Mouse (Mus musculus) hindbrain, embryonic 11.5 days (tissue): ENCODE data around the gene Klc4. TPM values are rescaled to one million over a fixed set of nuclear protein-coding genes. Genes with fewer than 3 reads are reported as not detected.

Experiments
- ATAC-seq: fragments of 200-750 bp; cut with Nextera tagmentation; 2 replicates; pipeline ENCODE4 v1.8.0; 2017; ENCODE audit warnings: mild to moderate bottlenecking, moderate TSS enrichment, moderate library complexity; ENCODE audit not compliant: low FRiP score
- DNase-seq: peaks from one replicate; pipeline ENCODE4 v3.0.0-alpha.2; 2015; ENCODE audit warnings: low spot score
- H3K27ac ChIP-seq: fragments of 300-500 bp; sonication (generic); 2 replicates; pipeline ENCODE4 v1.5.1; 2014; ENCODE audit warnings: mild to moderate bottlenecking, low read depth, low read length
- H3K27me3 ChIP-seq: fragments of 300-500 bp; sonication (generic); 2 replicates; pipeline ENCODE4 v1.6.1; 2014; ENCODE audit warnings: mild to moderate bottlenecking, low read length, moderate library complexity, mixed read lengths; ENCODE audit not compliant: control insufficient read depth, insufficient read depth
- H3K36me3 ChIP-seq: fragments of 300-500 bp; sonication (generic); 2 replicates; pipeline ENCODE4 v1.6.1; 2014; ENCODE audit warnings: mild to moderate bottlenecking, low read length, moderate library complexity, mixed read lengths; ENCODE audit not compliant: control insufficient read depth, insufficient read depth
- H3K4me1 ChIP-seq: fragments of 300-500 bp; sonication (generic); replicated peaks from 2 replicates; pipeline ENCODE4 v1.6.1; 2014; ENCODE audit warnings: low read length, mixed read lengths; ENCODE audit not compliant: control insufficient read depth, insufficient read depth
- H3K4me2 ChIP-seq: fragments of 300-500 bp; sonication (generic); replicated peaks from 2 replicates; pipeline ENCODE4 v1.6.1; 2014; ENCODE audit warnings: mild to moderate bottlenecking, low read depth, low read length
- H3K4me3 ChIP-seq: fragments of 300-500 bp; sonication (generic); 2 replicates; pipeline ENCODE4 v1.5.1; 2014; ENCODE audit warnings: low read depth, low read length
- H3K9ac ChIP-seq: fragments of 300-500 bp; sonication (generic); 2 replicates; pipeline ENCODE4 v1.6.1; 2014; ENCODE audit warnings: low read depth, low read length
- H3K9me3 ChIP-seq: fragments of 300-500 bp; sonication (generic); 2 replicates; pipeline ENCODE4 v1.6.1; 2016; ENCODE audit warnings: low read length; ENCODE audit not compliant: control insufficient read depth
- WGBS: fragments of 180-500 bp; shearing (Covaris S2); extraction: QIAGEN DNeasy Blood & Tissue Kit; methylation state at CpG from one replicate; pipeline ENCODE4 v1.1.7; 2014; 5-methylcytosine and 5-hydroxymethylcytosine counted together
- polyA plus RNA-seq: library from polyadenylated mRNA; unstranded; fragments of >200 nt; fragmentation: Nextera tagmentation; extraction: Ambion mirVana; gene quantifications from 2 replicates; pipeline ENCODE4 v1.2.1, GENCODE M21; 2014

Klc4 gene
- polyA plus RNA-seq, 1 experiment from 2014 or later = 22.7 TPM

- Histone ChIP-seq H3K27ac (peak overlapping the region; percentile 86), H3K4me1 (peaks cover 9% of the 10 kb centered on the region; the same call in 1 of the 2 replicates), H3K4me3 (peak overlapping the region; percentile 89), H3K9ac (peak overlapping the region; percentile 67), H3K36me3 (peaks cover 13% of the 10 kb centered on the region), H3K27me3 (no peaks in the 10 kb centered on the region), H3K9me3 (no peaks in the 10 kb centered on the region), H3K4me2 (peak overlapping the region; percentile 59)
- ATAC-seq = no peak; the same call in none of the 2 replicates
- under 1% methylated on average over 34 of the region's 34 CpGs for WGBS
- peak; percentile 71 for DNase-seq
Observed at GRCm38 (mm10) chr17:46679843-46680759, 34.3 kb upstream of the Klc4 start.

GRCm38 (mm10) chr17:46678911-46679310 is 33.1 kb upstream of the Klc4 start:
- ATAC-seq (no peak), DNase-seq (no peak)
- no peak overlapping the region; the same call in 1 of the 2 replicates for H3K9ac ChIP-seq
- H3K4me2 ChIP-seq = peak overlapping the region; percentile 59; the same call in 1 of the 2 replicates
- H3K4me3 ChIP-seq = no peak overlapping the region
- H3K27ac ChIP-seq = no peak overlapping the region
- H3K36me3 ChIP-seq = peaks cover 8% of the 10 kb centered on the region
- H3K9me3 ChIP-seq = no peaks in the 10 kb centered on the region
- WGBS = 68% methylated on average over 9 of the region's 9 CpGs
- no peaks in the 10 kb centered on the region for H3K27me3 ChIP-seq
- H3K4me1 ChIP-seq = peaks cover 9% of the 10 kb centered on the region; the same call in 1 of the 2 replicates

- Histone ChIP-seq H3K36me3 (peaks cover 3% of the 10 kb centered on the region), H3K9me3 (no peaks in the 10 kb centered on the region), H3K27ac (no peak within 1 kb of the TSS), H3K27me3 (no peaks in the 10 kb centered on the region), H3K4me1 (peaks cover 9% of the 10 kb centered on the region; the same call in 1 of the 2 replicates), H3K9ac (peak within 1 kb of the TSS; percentile 67; the same call in 1 of the 2 replicates), H3K4me2 (peak within 1 kb of the TSS; percentile 59), H3K4me3 (peak within 1 kb of the TSS; percentile 89)
- ATAC-seq (no peak), DNase-seq (no peak)
- WGBS = 94% methylated on average over 8 of the region's 9 CpGs
Observed at GRCm38 (mm10) chr17:46678416-46678815, 32.6 kb upstream of the Klc4 start, which contains the start of gene Mea1. Gene Mea1, plus strand, starts transcription at chr17:46678793.

GRCm38 (mm10) chr17:46674530-46675283 is 28.9 kb upstream of the Klc4 start:
- Histone ChIP-seq H3K27ac (no peak overlapping the region), H3K27me3 (no peaks in the 10 kb centered on the region), H3K4me3 (peak overlapping the region; percentile 57), H3K36me3 (peaks cover 4% of the 10 kb centered on the region), H3K9me3 (no peaks in the 10 kb centered on the region), H3K9ac (peak overlapping the region; percentile 38; the same call in 1 of the 2 replicates), H3K4me1 (peaks cover 4% of the 10 kb centered on the region; the same call in 1 of the 2 replicates), H3K4me2 (peak overlapping the region; percentile 56)
- peak; percentile 14 for DNase-seq
- WGBS = 22% methylated on average over 15 of the region's 15 CpGs
- peak; percentile 65 for ATAC-seq

GRCm38 (mm10) chr17:46673850-46674529 is 28.2 kb upstream of the Klc4 start, which contains the start of gene Rrp36:
Gene Rrp36, minus strand, starts transcription at chr17:46674352.
- Histone ChIP-seq H3K4me1 (peaks cover 2% of the 10 kb centered on the region; the same call in 1 of the 2 replicates), H3K27me3 (no peaks in the 10 kb centered on the region), H3K9ac (peak within 1 kb of the TSS; percentile 59), H3K36me3 (peaks cover 6% of the 10 kb centered on the region), H3K9me3 (no peaks in the 10 kb centered on the region), H3K27ac (no peak within 1 kb of the TSS), H3K4me3 (peak within 1 kb of the TSS; percentile 57), H3K4me2 (peak within 1 kb of the TSS; percentile 56)
- 1% methylated on average over 42 of the region's 43 CpGs for WGBS
- DNase-seq (peak; percentile 91), ATAC-seq (peak; percentile 91)

- H3K36me3 ChIP-seq = peaks cover 11% of the 10 kb centered on the region; the same call in 1 of the 2 replicates
- H3K4me2 ChIP-seq = no peak overlapping the region
- ATAC-seq = no peak
Observed at GRCm38 (mm10) chr17:46669911-46670310, 24.1 kb upstream of the Klc4 start.

GRCm38 (mm10) chr17:46667712-46668111 is 21.9 kb upstream of the Klc4 start:
- ATAC-seq (no peak), DNase-seq (no peak)
- peaks cover 13% of the 10 kb centered on the region; the same call in 1 of the 2 replicates for H3K36me3 ChIP-seq
- H3K4me2 ChIP-seq = no peak overlapping the region
- no peaks in the 10 kb centered on the region for H3K4me1 ChIP-seq
- H3K9me3 ChIP-seq = no peaks in the 10 kb centered on the region
- no peaks in the 10 kb centered on the region for H3K27me3 ChIP-seq
- H3K27ac ChIP-seq = no peak overlapping the region
- WGBS = 94% methylated on average over 16 of the region's 16 CpGs
- no peak overlapping the region for H3K4me3 ChIP-seq
- H3K9ac ChIP-seq = no peak overlapping the region

More at GRCm38 (mm10) chr17:46669911-46670310, 24.1 kb upstream of the Klc4 start:
- Histone ChIP-seq H3K4me3 (no peak overlapping the region), H3K9ac (no peak overlapping the region), H3K27ac (no peak overlapping the region), H3K9me3 (no peaks in the 10 kb centered on the region), H3K4me1 (no peaks in the 10 kb centered on the region; the same call in 1 of the 2 replicates), H3K27me3 (no peaks in the 10 kb centered on the region)
- no peak for DNase-seq
- WGBS = 95% methylated on average over 10 of the region's 10 CpGs

GRCm38 (mm10) chr17:46662730-46663129 is 16.9 kb upstream of the Klc4 start:
- WGBS = 95% methylated on average over 5 of the region's 5 CpGs
- ATAC-seq (no peak), DNase-seq (no peak)
- no peaks in the 10 kb centered on the region for H3K4me1 ChIP-seq
- peaks cover 21% of the 10 kb centered on the region for H3K36me3 ChIP-seq
- H3K27ac ChIP-seq = no peak overlapping the region
- no peak overlapping the region for H3K9ac ChIP-seq
- H3K4me2 ChIP-seq = no peak overlapping the region
- H3K9me3 ChIP-seq = no peaks in the 10 kb centered on the region
- H3K4me3 ChIP-seq = no peak overlapping the region
- no peaks in the 10 kb centered on the region for H3K27me3 ChIP-seq
